11 mouse cellular contexts compared by ENCODE assay signal in the genomic region with DNA sequence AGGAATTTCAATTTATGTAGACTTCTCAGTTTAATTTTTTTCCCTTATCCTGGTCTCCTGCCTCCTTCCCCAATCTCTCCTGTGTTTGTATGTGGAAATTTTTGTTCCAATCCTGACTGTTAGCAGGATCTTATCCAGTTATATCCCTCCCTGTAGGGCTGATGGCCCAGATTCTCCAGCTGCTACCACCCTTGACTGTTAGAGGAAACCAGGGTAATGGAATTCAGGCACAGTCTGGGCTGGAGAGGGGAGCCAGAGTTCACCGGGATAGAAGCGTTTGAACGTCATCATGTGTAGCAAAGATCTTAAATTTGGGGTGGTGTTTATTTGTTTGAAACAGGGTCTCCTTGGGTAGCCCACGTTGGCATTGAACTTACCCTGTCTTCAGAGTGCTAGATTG. TPM values are rescaled to one million over a fixed set of nuclear protein-coding genes. Genes with fewer than 3 reads are reported as not detected.
DNase-seq lines count a peak whose midpoint lies in the region; ATAC-seq lines count a peak whose summit lies in the region.
"Had no signal": no experiment of that assay in that cellular context is flagged by ENCODE, and none has a peak within 500 bp of the region (broad histone marks: within the 10 kb centered on the region; RNA-seq: fewer than 3 reads in every experiment).

No protein-coding gene starts in this region.

- peak; percentile 93 for DNase-seq in heart, adult 11 months
- DNase-seq in heart, embryonic 10.5 days (ENCODE audit: low spot score): no peak
- no peak for DNase-seq in cerebellum, postnatal 4 days (ENCODE audit: low spot score in 2 of 2)
- no peak for DNase-seq in urinary bladder, adult 2 months (ENCODE audit: low spot score)
- DNase-seq: cerebellum, postnatal 36 days had no signal

- WGBS in heart, embryonic 10.5 days: 77% methylated on average over 4 of the region's 4 CpGs
- WGBS in heart, embryonic 15.5 days: 45% methylated on average over 4 of the region's 4 CpGs
- WGBS in stomach, embryonic 14.5 days: 69% methylated on average over 4 of the region's 4 CpGs

- H3K4me1 ChIP-seq in heart, embryonic 10.5 days: peaks cover 49% of the 10 kb centered on the region
- H3K4me1 ChIP-seq in megakaryocyte, embryonic 14.5 days: peaks cover 67% of the 10 kb centered on the region
- peaks cover 52% of the 10 kb centered on the region for H3K4me1 ChIP-seq in heart, embryonic 15.5 days (replicated peaks)
- peaks cover 35% of the 10 kb centered on the region for H3K4me1 ChIP-seq in stomach, embryonic 14.5 days (ENCODE audit: control insufficient read depth, insufficient read depth, low read length)

- no peak overlapping the region for H3K9ac ChIP-seq in heart, embryonic 15.5 days
- no peak overlapping the region for H3K9ac ChIP-seq in stomach, embryonic 14.5 days (replicated peaks; ENCODE audit: low read depth, low read length)

- peaks cover 45% of the 10 kb centered on the region for H3K36me3 ChIP-seq in heart, embryonic 10.5 days
- H3K36me3 ChIP-seq in megakaryocyte, embryonic 14.5 days (replicated peaks; ENCODE audit: low read length): peaks cover 66% of the 10 kb centered on the region
- peaks cover 41% of the 10 kb centered on the region for H3K36me3 ChIP-seq in heart, embryonic 15.5 days
- peaks cover 26% of the 10 kb centered on the region for H3K36me3 ChIP-seq in stomach, embryonic 14.5 days (ENCODE audit: control insufficient read depth, insufficient read depth, low read length)

- no peaks in the 10 kb centered on the region for H3K9me3 ChIP-seq in heart, embryonic 10.5 days
- H3K9me3 ChIP-seq in megakaryocyte, embryonic 14.5 days: no peaks in the 10 kb centered on the region
- H3K9me3 ChIP-seq in heart, embryonic 15.5 days (replicated peaks): no peaks in the 10 kb centered on the region
- H3K9me3 ChIP-seq in stomach, embryonic 14.5 days (ENCODE audit: control insufficient read depth, low read depth, low read length): no peaks in the 10 kb centered on the region

- no peak overlapping the region for H3K27ac ChIP-seq in heart, embryonic 10.5 days
- H3K27ac ChIP-seq in heart, embryonic 15.5 days: peak overlapping the region; percentile 98
- peak overlapping the region; percentile 36; the same call in 1 of the 2 replicates for H3K27ac ChIP-seq in stomach, embryonic 14.5 days (ENCODE audit: low read length)

- no peak for ATAC-seq in megakaryocyte, adult 5-6 weeks (ENCODE audit: poor library complexity, severe bottlenecking)
- no peak for ATAC-seq in heart, embryonic 15.5 days (replicated peaks; ENCODE audit: insufficient number of reproducible peaks, insufficient read depth, low FRiP score, low read depth)
- no peak for ATAC-seq in stomach, embryonic 14.5 days (ENCODE audit: insufficient number of reproducible peaks, insufficient read depth, low FRiP score, low read depth)

- no peak overlapping the region; the same call in 1 of the 2 replicates for H3K4me2 ChIP-seq in heart, embryonic 15.5 days
- H3K4me2 ChIP-seq in stomach, embryonic 14.5 days (replicated peaks; ENCODE audit: low read depth, low read length): no peak overlapping the region

- no peaks in the 10 kb centered on the region for H3K27me3 ChIP-seq in heart, embryonic 10.5 days (ENCODE audit: insufficient read depth, poor library complexity, severe bottlenecking)
- no peaks in the 10 kb centered on the region for H3K27me3 ChIP-seq in megakaryocyte, embryonic 14.5 days (replicated peaks)
- H3K27me3 ChIP-seq in heart, embryonic 15.5 days: no peaks in the 10 kb centered on the region
- H3K27me3 ChIP-seq in stomach, embryonic 14.5 days (ENCODE audit: control insufficient read depth, insufficient read depth, low read length): no peaks in the 10 kb centered on the region
- H3K27me3 ChIP-seq: CH12.LX had no signal

- H3K4me3 ChIP-seq in heart, embryonic 10.5 days: no peak overlapping the region
- H3K4me3 ChIP-seq in megakaryocyte, embryonic 14.5 days (replicated peaks): peak overlapping the region; percentile 87
- H3K4me3 ChIP-seq in heart, embryonic 15.5 days: no peak overlapping the region
- H3K4me3 ChIP-seq in stomach, embryonic 14.5 days (ENCODE audit: low read depth, low read length): no peak overlapping the region

RNA-seq across cellular contexts. Expression of a gene that starts 12.3 kb away (rescaled TPM):
- polyA plus RNA-seq in heart, embryonic 10.5 days (2016; fragmentation: Nextera tagmentation; extraction: Ambion mirVana): 391 and 489 TPM in 2 replicates
- polyA plus RNA-seq in megakaryocyte, embryonic 14.5 days (2012; ENCODE audit: insufficient read depth, low replicate concordance): 28.7 and 263 TPM in 2 replicates
- 637 and 647 TPM in 2 replicates for total RNA-seq in megakaryocyte, adult 5-6 weeks (2015)
- total RNA-seq in megakaryocyte, adult 5-6 weeks (2017): 1,137 and 1,174 TPM in 2 replicates
- 239 and 307 TPM in 2 replicates for polyA plus RNA-seq in heart, embryonic 15.5 days (2015; fragmentation: Nextera tagmentation; extraction: Ambion mirVana)
- polyA plus RNA-seq in stomach, embryonic 14.5 days (2014; fragmentation: Nextera tagmentation; extraction: Ambion mirVana): 533 and 553 TPM in 2 replicates
- 198 and 201 TPM in 2 replicates for polyA plus RNA-seq in urinary bladder, adult 2 months (2012; rRNA removed)

RNA-seq across cellular contexts. Expression of a gene that starts 19.1 kb away (rescaled TPM):
- polyA plus RNA-seq in heart, embryonic 10.5 days (2016; fragmentation: Nextera tagmentation; extraction: Ambion mirVana): 0.46 and 0.48 TPM in 2 replicates
- not detected in 2 replicates for polyA plus RNA-seq in megakaryocyte, embryonic 14.5 days (2012; ENCODE audit: insufficient read depth, low replicate concordance)
- total RNA-seq in megakaryocyte, adult 5-6 weeks (2015): 0.93 and 1.3 TPM in 2 replicates
- total RNA-seq in megakaryocyte, adult 5-6 weeks (2017): 0.55 and 0.89 TPM in 2 replicates
- polyA plus RNA-seq in heart, embryonic 15.5 days (2015; fragmentation: Nextera tagmentation; extraction: Ambion mirVana): 0.20 and 0.25 TPM in 2 replicates
- polyA plus RNA-seq in stomach, embryonic 14.5 days (2014; fragmentation: Nextera tagmentation; extraction: Ambion mirVana): 0.69 and 0.98 TPM in 2 replicates
- polyA plus RNA-seq in urinary bladder, adult 2 months (2012; rRNA removed): 0.55 and 0.80 TPM in 2 replicates
- polyA plus RNA-seq: macrophage had no signal

RNA-seq across cellular contexts. Expression of a gene that starts 32.4 kb away (rescaled TPM):
- 174 and 197 TPM in 2 replicates for polyA plus RNA-seq in heart, embryonic 10.5 days (2016; fragmentation: Nextera tagmentation; extraction: Ambion mirVana)
- 119 and 130 TPM in 2 replicates for polyA plus RNA-seq in megakaryocyte, embryonic 14.5 days (2012; ENCODE audit: insufficient read depth, low replicate concordance)
- total RNA-seq in megakaryocyte, adult 5-6 weeks (2015): 134 and 144 TPM in 2 replicates
- total RNA-seq in megakaryocyte, adult 5-6 weeks (2017): 99.6 and 101 TPM in 2 replicates
- 120 and 126 TPM in 2 replicates for polyA plus RNA-seq in heart, embryonic 15.5 days (2015; fragmentation: Nextera tagmentation; extraction: Ambion mirVana)
- polyA plus RNA-seq in stomach, embryonic 14.5 days (2014; fragmentation: Nextera tagmentation; extraction: Ambion mirVana): 242 and 258 TPM in 2 replicates
- 85.2 and 100 TPM in 2 replicates for polyA plus RNA-seq in urinary bladder, adult 2 months (2012; rRNA removed)

RNA-seq across cellular contexts. Expression of a gene that starts 33.4 kb away (rescaled TPM):
- polyA plus RNA-seq in heart, embryonic 10.5 days (2016; fragmentation: Nextera tagmentation; extraction: Ambion mirVana): 172 and 185 TPM in 2 replicates
- 1.2 and 10.8 TPM in 2 replicates for polyA plus RNA-seq in megakaryocyte, embryonic 14.5 days (2012; ENCODE audit: insufficient read depth, low replicate concordance)
- total RNA-seq in megakaryocyte, adult 5-6 weeks (2015): 46.7 and 50.9 TPM in 2 replicates
- 39.0 and 55.0 TPM in 2 replicates for total RNA-seq in megakaryocyte, adult 5-6 weeks (2017)
- polyA plus RNA-seq in heart, embryonic 15.5 days (2015; fragmentation: Nextera tagmentation; extraction: Ambion mirVana): 129 and 134 TPM in 2 replicates
- polyA plus RNA-seq in stomach, embryonic 14.5 days (2014; fragmentation: Nextera tagmentation; extraction: Ambion mirVana): 157 and 162 TPM in 2 replicates
- polyA plus RNA-seq in urinary bladder, adult 2 months (2012; rRNA removed): 85.5 and 91.1 TPM in 2 replicates
